Mouse (Mus musculus) spleen, adult 2 months (tissue): Measurements from ENCODE around the gene Acta1.

Experiments used
- CTCF ChIP-seq: fragments of 200-500 bp; IDR thresholded peaks from 2 replicates; pipeline ENCODE4 v1.5.1; 2011; ENCODE audit warnings: mild to moderate bottlenecking, inconsistent platforms; ENCODE audit not compliant: insufficient read depth, insufficient read length, insufficient replicate concordance; ENCODE audit errors: extremely low read depth
- POLR2A ChIP-seq: fragments of 200-500 bp; IDR thresholded peaks from 2 replicates; pipeline ENCODE4 v1.6.1; 2011; ENCODE audit warnings: low read depth, low read length, inconsistent platforms

DNA sequence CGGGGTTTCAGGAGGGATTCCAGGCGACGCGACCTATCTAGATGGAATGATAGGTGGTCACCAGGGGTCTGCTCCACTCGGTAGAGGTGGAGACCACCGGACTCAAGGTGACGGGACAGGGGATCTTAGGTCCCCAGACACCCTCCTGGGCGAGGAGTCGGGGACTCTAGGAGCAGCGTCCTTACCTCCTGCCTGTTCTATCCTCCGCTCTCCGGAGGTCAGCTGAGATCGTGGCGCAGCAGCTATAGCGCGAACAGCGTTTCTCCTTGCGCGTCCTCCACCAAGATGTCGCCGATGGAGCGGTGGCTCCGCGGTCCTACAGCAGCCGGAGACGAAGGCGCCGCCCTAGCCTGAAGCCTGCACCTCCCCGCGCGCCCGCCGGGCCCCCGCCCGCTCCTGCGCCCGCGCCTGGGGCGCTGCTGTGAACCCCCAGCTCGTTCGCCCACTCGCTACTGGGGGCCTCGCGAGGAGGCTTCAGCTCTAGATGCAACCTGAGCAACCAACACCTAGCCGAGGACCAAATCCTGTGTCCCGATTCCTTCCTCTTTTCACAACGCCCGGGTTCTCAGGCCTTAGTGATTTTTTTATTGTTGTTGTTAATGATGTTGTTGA lies 34.8 kb downstream of the Acta1 start, which contains the start of gene Ccsap:
- TF ChIP-seq POLR2A (no peak), CTCF (no peak)
